Mouse (Mus musculus): ENCODE measurements at regions not wholly inside any gene's neighbourhood (a gene's known extent, or its start where the extent isn't known, plus 50 kb on each side); places are given as distances from the start of the nearest gene placed in this dataset.
A peak's percentile ranks its signal among the peaks of the same experiment; 100 is the strongest.

- 82% methylated on average over 3 of the region's 3 CpGs for WGBS
- Histone ChIP-seq H3K36me3 (no peaks in the 10 kb centered on the region), H3K9me3 (replicated peaks) (no peaks in the 10 kb centered on the region), H3K9ac (no peak overlapping the region), H3K4me1 (no peaks in the 10 kb centered on the region), H3K27ac (no peak overlapping the region), H3K4me3 (no peak overlapping the region), H3K27me3 (no peaks in the 10 kb centered on the region), H3K4me2 (replicated peaks) (no peak overlapping the region)
- ATAC-seq (ENCODE audit: low FRiP score), result no peak
Observed at GRCm38 (mm10) chr1:35548845-35549244, 519.4 kb upstream of the Hs6st1 start.

- Histone ChIP-seq H3K36me3 (no peaks in the 10 kb centered on the region), H3K4me1 (no peaks in the 10 kb centered on the region), H3K9me3 (replicated peaks) (no peaks in the 10 kb centered on the region), H3K27me3 (no peaks in the 10 kb centered on the region), H3K27ac (no peak overlapping the region), H3K4me2 (replicated peaks) (no peak overlapping the region), H3K9ac (no peak overlapping the region), H3K4me3 (no peak overlapping the region)
- WGBS, result 91% methylated on average over 1 of the region's 1 CpGs
- ATAC-seq (ENCODE audit: low FRiP score), result no peak
Observed at GRCm38 (mm10) chr1:35551503-35551902, 516.7 kb upstream of the Hs6st1 start.

- WGBS, result 91% methylated on average over 4 of the region's 4 CpGs
Observed at GRCm38 (mm10) chr1:35562786-35563185, 505.4 kb upstream of the Hs6st1 start.

GRCm38 (mm10) chr1:35575203-35575602 is 493.0 kb upstream of the Hs6st1 start:
- Histone ChIP-seq H3K36me3 (no peaks in the 10 kb centered on the region), H3K27me3 (no peaks in the 10 kb centered on the region), H3K27ac (no peak overlapping the region), H3K9ac (no peak overlapping the region), H3K9me3 (replicated peaks) (no peaks in the 10 kb centered on the region), H3K4me3 (no peak overlapping the region), H3K4me2 (replicated peaks) (no peak overlapping the region), H3K4me1 (no peaks in the 10 kb centered on the region)
- ATAC-seq (ENCODE audit: low FRiP score), result no peak
- WGBS, result 60% methylated on average over 1 of the region's 1 CpGs

More at GRCm38 (mm10) chr1:35562786-35563185, 505.4 kb upstream of the Hs6st1 start:
- Histone ChIP-seq H3K27me3 (no peaks in the 10 kb centered on the region), H3K4me2 (replicated peaks) (no peak overlapping the region), H3K36me3 (no peaks in the 10 kb centered on the region), H3K9ac (no peak overlapping the region), H3K4me3 (no peak overlapping the region), H3K4me1 (no peaks in the 10 kb centered on the region), H3K27ac (no peak overlapping the region), H3K9me3 (replicated peaks) (peaks cover 8% of the 10 kb centered on the region; the same call in 1 of the 2 replicates)
- ATAC-seq (ENCODE audit: low FRiP score), result no peak

- H3K4me1 ChIP-seq, result no peaks in the 10 kb centered on the region
- no peak for ATAC-seq (ENCODE audit: low FRiP score)
- H3K36me3 ChIP-seq, result no peaks in the 10 kb centered on the region
- no peak overlapping the region for H3K4me2 ChIP-seq (replicated peaks)
- H3K9me3 ChIP-seq (replicated peaks), result no peaks in the 10 kb centered on the region
- H3K27me3 ChIP-seq, result no peaks in the 10 kb centered on the region
- H3K4me3 ChIP-seq, result no peak overlapping the region
- 67% methylated on average over 3 of the region's 3 CpGs for WGBS
- H3K9ac ChIP-seq, result no peak overlapping the region
- no peak overlapping the region for H3K27ac ChIP-seq
Observed at GRCm38 (mm10) chr1:35579392-35579791, 488.8 kb upstream of the Hs6st1 start.

- Histone ChIP-seq H3K27me3 (no peaks in the 10 kb centered on the region), H3K36me3 (no peaks in the 10 kb centered on the region), H3K4me2 (replicated peaks) (no peak overlapping the region), H3K9ac (no peak overlapping the region), H3K4me1 (no peaks in the 10 kb centered on the region), H3K9me3 (replicated peaks) (no peaks in the 10 kb centered on the region), H3K4me3 (no peak overlapping the region), H3K27ac (no peak overlapping the region)
- ATAC-seq (ENCODE audit: low FRiP score), result no peak
- 68% methylated on average over 4 of the region's 4 CpGs for WGBS
Observed at GRCm38 (mm10) chr1:35579992-35580391, 488.2 kb upstream of the Hs6st1 start.

- Histone ChIP-seq H3K9ac (no peak overlapping the region), H3K36me3 (no peaks in the 10 kb centered on the region), H3K4me1 (no peaks in the 10 kb centered on the region), H3K9me3 (replicated peaks) (no peaks in the 10 kb centered on the region), H3K27me3 (no peaks in the 10 kb centered on the region), H3K27ac (no peak overlapping the region), H3K4me2 (replicated peaks) (no peak overlapping the region), H3K4me3 (no peak overlapping the region)
- ATAC-seq (ENCODE audit: low FRiP score), result no peak
- 66% methylated on average over 3 of the region's 3 CpGs for whole genome bisulfite sequencing
Observed at GRCm38 (mm10) chr1:35580474-35580873, 487.7 kb upstream of the Hs6st1 start.

- no peak for ATAC-seq (ENCODE audit: low FRiP score)
- Histone ChIP-seq H3K4me1 (0 out of 2 replicates have a peak, but pooled peaks cover 3% of the 10 kb centered on the region), H3K9me3 (replicated peaks) (no peaks in the 10 kb centered on the region)
Observed at GRCm38 (mm10) chr1:35587900-35588299, 480.3 kb upstream of the Hs6st1 start.

GRCm38 (mm10) chr1:35588939-35589338 is 479.3 kb upstream of the Hs6st1 start:
- H3K27ac ChIP-seq, result no peak overlapping the region
- H3K4me1 ChIP-seq, result 0 out of 2 replicates have a peak, but pooled peaks cover 3% of the 10 kb centered on the region
- H3K9me3 ChIP-seq (replicated peaks), result no peaks in the 10 kb centered on the region
- no peaks in the 10 kb centered on the region for H3K27me3 ChIP-seq
- no peak for ATAC-seq (ENCODE audit: low FRiP score)
- WGBS, result 64% methylated on average over 3 of the region's 3 CpGs
- H3K4me3 ChIP-seq, result no peak overlapping the region
- no peaks in the 10 kb centered on the region for H3K36me3 ChIP-seq
- no peak overlapping the region for H3K4me2 ChIP-seq (replicated peaks)
- H3K9ac ChIP-seq, result no peak overlapping the region

More at GRCm38 (mm10) chr1:35587900-35588299, 480.3 kb upstream of the Hs6st1 start:
- H3K36me3 ChIP-seq, result no peaks in the 10 kb centered on the region
- no peak overlapping the region for H3K4me2 ChIP-seq (replicated peaks)
- 93% methylated on average over 2 of the region's 2 CpGs for WGBS
- no peak overlapping the region for H3K9ac ChIP-seq
- H3K27me3 ChIP-seq, result no peaks in the 10 kb centered on the region
- H3K4me3 ChIP-seq, result no peak overlapping the region
- H3K27ac ChIP-seq, result no peak overlapping the region

GRCm38 (mm10) chr1:35600847-35601246 is 467.4 kb upstream of the Hs6st1 start:
- 87% methylated on average over 3 of the region's 3 CpGs for WGBS
- no peak for ATAC-seq (ENCODE audit: low FRiP score)
- no peaks in the 10 kb centered on the region for H3K36me3 ChIP-seq
- H3K4me1 ChIP-seq, result no peaks in the 10 kb centered on the region
- no peak overlapping the region for H3K4me3 ChIP-seq
- no peaks in the 10 kb centered on the region for H3K27me3 ChIP-seq
- H3K9me3 ChIP-seq (replicated peaks), result no peaks in the 10 kb centered on the region; the same call in 1 of the 2 replicates
- H3K27ac ChIP-seq, result no peak overlapping the region
- no peak overlapping the region for H3K9ac ChIP-seq
- H3K4me2 ChIP-seq (replicated peaks), result no peak overlapping the region

- no peak for ATAC-seq (ENCODE audit: low FRiP score)
Observed at GRCm38 (mm10) chr1:35615131-35615530, 453.1 kb upstream of the Hs6st1 start.

GRCm38 (mm10) chr1:35619476-35619875 is 448.7 kb upstream of the Hs6st1 start:
- H3K27ac ChIP-seq, result no peak overlapping the region
- H3K27me3 ChIP-seq, result no peaks in the 10 kb centered on the region
- H3K9me3 ChIP-seq (replicated peaks), result no peaks in the 10 kb centered on the region
- H3K36me3 ChIP-seq, result no peaks in the 10 kb centered on the region
- no peaks in the 10 kb centered on the region for H3K4me1 ChIP-seq
- H3K4me2 ChIP-seq (replicated peaks), result no peak overlapping the region
- H3K4me3 ChIP-seq, result no peak overlapping the region
- 77% methylated on average over 4 of the region's 4 CpGs for WGBS
- no peak overlapping the region for H3K9ac ChIP-seq
- no peak for ATAC-seq (ENCODE audit: low FRiP score)

More at GRCm38 (mm10) chr1:35615131-35615530, 453.1 kb upstream of the Hs6st1 start:
- no peaks in the 10 kb centered on the region for H3K9me3 ChIP-seq (replicated peaks)
- H3K9ac ChIP-seq, result no peak overlapping the region
- no peak overlapping the region for H3K4me3 ChIP-seq
- H3K4me1 ChIP-seq, result no peaks in the 10 kb centered on the region
- WGBS, result 76% methylated on average over 3 of the region's 3 CpGs
- no peak overlapping the region for H3K27ac ChIP-seq
- no peaks in the 10 kb centered on the region for H3K36me3 ChIP-seq
- no peaks in the 10 kb centered on the region for H3K27me3 ChIP-seq
- H3K4me2 ChIP-seq (replicated peaks), result no peak overlapping the region

GRCm38 (mm10) chr1:35642595-35642994 is 425.6 kb upstream of the Hs6st1 start:
- no peak overlapping the region for H3K27ac ChIP-seq

More at GRCm38 (mm10) chr1:35642595-35642994, 425.6 kb upstream of the Hs6st1 start:
- Histone ChIP-seq H3K9ac (no peak overlapping the region), H3K36me3 (no peaks in the 10 kb centered on the region), H3K27me3 (no peaks in the 10 kb centered on the region), H3K4me3 (no peak overlapping the region), H3K9me3 (replicated peaks) (no peaks in the 10 kb centered on the region), H3K4me2 (replicated peaks) (no peak overlapping the region), H3K4me1 (no peaks in the 10 kb centered on the region)
- ATAC-seq (ENCODE audit: low FRiP score), result peak; percentile 87
- 39% methylated on average over 7 of the region's 7 CpGs for WGBS

All from hindbrain, embryonic 12.5 days (tissue).